Mouse (Mus musculus): ENCODE data around the gene Gpr15. TPM values are rescaled to one million over a fixed set of nuclear protein-coding genes. Genes with fewer than 3 reads are reported as not detected.

Gpr15 gene
- total RNA-seq (2021): not detected

DNA sequence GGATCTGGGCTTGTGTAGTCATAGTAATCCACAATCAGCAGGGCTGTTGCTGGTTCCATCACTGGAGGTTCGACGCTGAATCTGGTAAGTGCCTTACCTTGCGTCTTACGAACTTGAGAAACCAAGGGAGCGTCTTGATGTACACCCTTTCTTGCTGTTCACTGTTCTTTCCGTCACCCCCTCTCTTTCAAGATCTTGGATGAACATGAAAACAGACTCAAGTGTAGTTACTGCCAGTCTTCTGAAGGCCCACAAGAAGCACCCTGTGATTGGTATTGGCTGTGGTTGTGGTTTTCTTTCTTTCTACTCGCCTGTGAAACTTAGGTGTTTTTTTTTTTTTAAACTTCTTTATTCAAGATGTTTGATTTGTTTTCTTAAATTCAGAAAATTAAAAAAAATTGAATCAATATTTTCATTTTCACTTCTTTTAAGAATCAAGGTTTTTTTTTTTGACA is at the start of gene Gpr15:
Gpr15 (minus strand) TSS at position 405 of the 455 bp plus-strand sequence.
- no peak for DNase-seq (ENCODE audit: extremely low spot score in 1 of 2, low spot score in 1 of 2)

DNA sequence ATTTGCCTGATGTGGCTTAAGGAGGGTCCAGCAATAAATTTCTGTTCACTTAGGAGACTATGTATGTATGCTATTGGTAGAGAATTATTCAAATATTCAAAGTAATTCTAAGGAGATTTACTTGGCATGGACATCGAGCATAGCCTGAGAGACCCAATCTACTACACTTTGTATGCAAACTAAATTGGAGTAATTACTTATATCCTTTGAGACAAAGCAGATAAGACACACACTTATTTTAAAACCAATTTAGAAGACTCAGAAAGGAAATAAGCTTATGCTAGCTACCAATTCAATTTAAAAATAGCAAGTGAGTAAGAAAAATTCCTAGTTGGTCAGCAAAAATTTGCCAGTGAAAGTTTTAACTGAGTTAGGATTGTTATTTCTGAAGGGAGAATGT is 44.2 kb upstream of the Gpr15 start, which contains the start of gene Olfr172:
Olfr172 (minus strand) TSS at position 101 of the 400 bp plus-strand sequence.
- DNase-seq (ENCODE audit: extremely low spot score in 1 of 2, low spot score in 1 of 2): no peak

DNA sequence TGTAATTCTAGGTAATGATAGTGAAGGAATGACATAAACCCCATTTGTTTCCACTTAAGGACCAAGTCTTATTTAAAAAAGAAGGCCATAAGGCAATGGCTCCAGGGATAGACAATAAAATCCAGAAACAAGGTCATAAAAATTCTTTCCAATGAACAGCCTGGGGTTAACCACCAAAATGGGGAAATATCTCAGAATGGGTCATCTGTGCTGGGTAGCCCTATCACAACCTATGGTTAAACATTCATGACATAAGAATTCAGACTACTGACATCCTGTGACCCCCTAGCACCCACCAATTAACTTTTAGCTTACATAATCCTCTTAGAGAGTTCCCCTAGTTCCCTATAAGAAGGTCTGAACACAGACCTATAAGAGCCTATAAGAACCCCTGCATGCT is 37.3 kb upstream of the Gpr15 start:
- DNase-seq (ENCODE audit: extremely low spot score in 1 of 2, low spot score in 1 of 2): no peak

DNA sequence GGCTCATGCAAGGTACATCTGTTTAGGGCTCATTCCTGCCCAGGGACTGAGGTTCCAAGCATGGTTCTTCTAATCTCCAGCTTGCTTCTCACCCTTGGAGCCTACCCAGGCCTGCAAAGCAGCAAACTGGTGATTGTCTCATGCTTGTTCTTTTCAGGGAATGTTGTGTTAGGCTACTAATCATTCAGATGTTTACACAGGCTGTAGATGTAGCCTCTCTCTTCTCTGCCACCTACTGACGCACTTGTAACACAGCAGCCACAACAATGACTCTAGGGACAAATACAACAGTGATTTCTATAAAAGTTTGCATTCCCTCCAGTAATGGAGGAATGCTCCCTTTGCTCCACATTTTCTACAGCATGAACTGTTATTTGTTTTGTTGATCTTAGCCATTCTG is 32.4 kb upstream of the Gpr15 start:
- no peak for DNase-seq (ENCODE audit: extremely low spot score in 1 of 2, low spot score in 1 of 2)

DNA sequence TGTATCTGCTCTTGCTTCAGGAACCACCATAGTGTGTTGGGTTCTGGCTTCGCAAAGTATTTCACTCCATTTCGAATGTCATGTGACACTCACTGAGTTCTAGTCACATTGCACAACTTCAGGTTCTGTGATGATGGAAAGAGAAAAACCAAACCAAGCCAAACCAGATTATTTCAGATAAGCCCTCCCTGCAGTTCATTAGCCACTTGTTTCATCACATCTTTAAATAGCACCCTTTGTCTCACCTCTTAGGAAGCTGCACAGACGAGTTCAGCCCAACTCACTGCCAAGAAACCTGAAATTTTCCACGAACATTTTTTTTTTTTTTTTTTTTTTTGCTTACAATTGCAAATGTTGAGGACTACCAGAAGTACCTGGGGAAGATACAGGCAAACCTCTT is 27.8 kb upstream of the Gpr15 start:
- no peak for DNase-seq (ENCODE audit: extremely low spot score in 1 of 2, low spot score in 1 of 2)

DNA sequence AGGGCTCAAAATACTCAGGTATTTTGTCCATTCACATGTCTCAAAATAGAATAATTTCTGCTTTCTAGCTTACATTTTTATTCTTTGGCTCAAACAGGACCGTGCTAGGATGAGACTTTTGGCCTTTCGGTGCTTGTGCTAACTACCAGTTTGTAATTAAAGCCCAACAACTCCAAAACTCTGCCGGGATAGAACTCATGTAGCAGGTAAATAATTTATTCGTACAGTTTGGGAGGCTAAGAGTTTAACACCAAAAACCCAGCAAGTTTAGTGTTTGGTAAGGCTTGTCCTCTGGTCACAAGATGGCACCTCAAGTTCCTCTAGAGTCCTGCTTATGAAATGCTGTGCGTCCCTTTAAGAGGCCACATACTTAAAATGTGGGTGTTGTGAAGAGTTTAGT is 21.9 kb upstream of the Gpr15 start:
- DNase-seq (ENCODE audit: extremely low spot score in 1 of 2, low spot score in 1 of 2): no peak

DNA sequence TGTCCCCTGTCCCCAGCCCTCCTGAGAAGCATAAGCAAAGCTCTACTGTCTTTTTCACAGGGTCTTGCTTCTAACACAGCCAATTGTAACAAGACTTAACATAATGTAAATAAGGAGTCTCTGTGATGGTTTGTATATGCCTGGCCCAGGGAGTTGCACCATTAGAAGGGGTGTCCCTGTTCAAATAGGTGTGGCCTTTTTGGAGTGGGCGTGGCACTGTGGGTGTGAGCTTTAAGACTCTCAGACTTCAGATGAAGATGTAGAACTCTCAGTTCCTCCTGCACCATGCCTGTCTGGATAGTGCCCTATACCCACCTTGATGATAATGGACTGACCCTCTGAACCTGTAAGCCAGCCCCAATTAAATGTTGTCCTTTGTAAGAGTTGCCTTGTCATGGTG is 19.9 kb upstream of the Gpr15 start:
- DNase-seq (ENCODE audit: extremely low spot score in 1 of 2, low spot score in 1 of 2): no peak

DNA sequence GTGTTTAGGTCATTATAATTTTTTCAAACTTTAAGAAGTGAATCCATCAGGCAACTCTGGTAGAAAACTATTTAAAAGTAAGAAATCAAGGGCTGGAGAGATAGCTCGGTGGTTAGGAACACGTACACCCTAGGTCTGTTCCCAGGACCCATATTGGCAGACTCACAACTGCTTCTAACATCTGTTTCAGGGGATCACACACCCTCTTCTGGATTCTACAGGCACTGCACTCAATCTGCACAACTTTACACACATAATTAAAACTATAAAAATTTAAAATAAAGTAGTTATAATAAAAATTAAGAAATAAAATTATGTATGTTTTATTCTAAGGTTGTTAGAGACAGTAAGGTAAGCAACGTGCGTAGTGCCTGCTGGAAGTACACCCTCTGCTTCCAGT is 19.3 kb upstream of the Gpr15 start:
- no peak for DNase-seq (ENCODE audit: extremely low spot score in 1 of 2, low spot score in 1 of 2)

DNA sequence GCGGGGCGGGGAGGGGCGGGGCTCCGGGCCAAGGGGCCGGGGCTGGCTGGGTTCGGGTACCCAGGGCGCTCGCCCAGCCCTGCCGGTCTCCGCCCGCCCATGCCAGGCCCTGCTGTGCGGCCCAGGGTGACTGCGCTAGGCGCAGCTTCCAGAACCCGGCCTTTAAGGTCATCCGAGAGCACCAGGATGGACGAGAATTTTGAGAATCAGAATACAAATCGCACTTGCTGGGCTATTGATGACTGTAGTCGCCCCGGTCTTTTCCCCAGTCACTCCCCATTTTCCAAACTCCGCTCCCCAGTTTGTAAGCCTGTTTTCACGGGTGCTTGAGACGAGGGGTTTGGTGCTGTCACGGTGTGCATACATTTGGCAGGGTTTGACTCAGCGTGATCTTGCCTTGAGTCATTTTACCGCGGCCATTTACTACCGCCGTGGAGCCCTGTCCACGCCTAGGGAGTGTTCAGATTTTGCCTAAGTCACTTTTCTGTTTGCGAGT is 9.4 kb upstream of the Gpr15 start:
- DNase-seq (ENCODE audit: extremely low spot score in 1 of 2, low spot score in 1 of 2): no peak

DNA sequence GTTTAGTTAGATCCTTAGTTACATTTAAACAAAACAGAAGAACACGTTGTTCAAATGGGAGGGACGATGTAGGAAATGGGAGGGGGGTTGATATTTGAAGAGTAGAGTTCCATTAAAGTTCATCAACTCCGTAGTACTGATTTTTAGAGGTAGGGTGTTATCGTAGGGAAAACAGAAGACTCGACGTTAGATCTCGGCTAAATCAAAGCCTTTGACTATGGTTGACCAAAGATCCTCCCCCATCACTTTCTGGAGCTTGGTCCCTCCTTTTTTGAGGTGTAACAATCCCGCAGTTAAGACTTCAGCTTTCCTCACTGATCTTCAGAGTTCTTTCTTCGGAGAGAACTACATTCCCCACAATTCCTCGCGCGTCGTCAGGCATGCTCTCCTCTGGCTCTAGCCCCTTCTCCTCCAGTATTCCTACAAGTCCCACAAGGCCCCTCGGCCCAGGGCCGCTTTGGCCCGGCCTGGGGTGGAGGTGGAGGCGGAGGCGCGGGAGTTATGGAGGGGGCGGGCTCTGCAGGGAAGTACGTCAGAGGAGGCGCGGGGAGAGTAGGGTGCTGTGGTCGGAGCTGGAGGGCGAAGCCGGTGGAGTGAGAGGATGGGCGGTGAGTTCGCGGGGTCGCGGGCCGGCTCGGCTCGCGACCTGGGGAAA is 8.7 kb upstream of the Gpr15 start, which contains the start of gene Cldnd1:
Cldnd1 (plus strand) TSS at position 434 of the 655 bp plus-strand sequence.
- peak; percentile 80 to 88 for DNase-seq (ENCODE audit: extremely low spot score in 1 of 2, low spot score in 1 of 2)

DNA sequence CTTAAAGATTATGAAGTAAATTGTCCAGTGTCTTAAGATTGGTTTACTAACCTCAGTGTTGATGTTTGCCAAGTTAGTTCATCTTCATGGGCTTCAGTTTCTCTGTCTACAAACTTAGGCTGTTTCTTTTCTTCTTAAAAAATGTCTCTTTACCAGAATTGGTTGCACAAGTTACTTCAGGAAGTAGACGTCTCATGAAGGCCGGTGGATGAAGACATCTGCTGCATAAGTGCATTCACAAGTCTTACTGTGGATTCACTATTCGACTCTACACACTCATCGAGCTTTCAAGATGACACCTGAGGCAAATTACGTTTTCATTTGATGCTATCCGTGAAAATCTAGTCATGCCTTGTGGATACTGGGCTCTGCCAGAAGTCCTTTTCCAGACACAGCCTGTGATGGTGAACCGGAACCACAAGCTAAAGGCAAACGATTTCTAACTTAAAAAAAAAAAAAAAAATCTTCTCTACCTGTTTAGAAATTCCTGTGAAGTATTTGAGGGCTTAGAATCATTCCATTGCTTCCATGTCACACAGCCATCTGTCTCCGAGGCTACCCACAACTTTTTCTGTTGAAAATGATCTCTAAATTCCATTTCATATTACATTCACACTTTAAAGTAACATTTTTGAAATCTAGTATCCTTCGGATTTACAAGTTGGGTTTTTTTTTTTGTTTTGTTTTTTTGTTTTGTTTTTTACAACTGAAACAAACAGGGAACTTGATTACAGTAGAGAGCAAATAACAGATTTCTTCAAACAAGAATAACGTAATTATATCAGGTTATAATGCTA is 8.0 kb upstream of the Gpr15 start:
- DNase-seq (ENCODE audit: extremely low spot score in 1 of 2, low spot score in 1 of 2): no peak

DNA sequence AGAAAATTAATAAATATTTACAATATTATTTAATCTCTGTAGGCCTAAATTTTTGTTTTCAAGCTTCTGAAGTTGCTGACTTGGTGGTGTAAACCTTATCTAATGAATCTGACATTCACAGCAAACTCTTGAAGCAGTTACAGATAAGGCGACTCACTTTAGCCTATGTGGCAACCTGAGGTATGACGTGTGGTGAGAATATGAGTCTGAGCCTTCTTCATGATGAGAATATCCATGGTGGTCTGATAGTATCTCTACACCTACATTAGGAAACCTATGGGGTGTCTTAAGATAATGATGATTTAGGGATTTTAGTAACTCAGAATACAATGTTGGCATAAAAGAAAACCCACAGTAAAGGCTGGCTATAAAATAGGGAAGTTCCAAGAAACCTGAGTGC is 3.4 kb upstream of the Gpr15 start:
- DNase-seq (ENCODE audit: extremely low spot score in 1 of 2, low spot score in 1 of 2): no peak

DNA sequence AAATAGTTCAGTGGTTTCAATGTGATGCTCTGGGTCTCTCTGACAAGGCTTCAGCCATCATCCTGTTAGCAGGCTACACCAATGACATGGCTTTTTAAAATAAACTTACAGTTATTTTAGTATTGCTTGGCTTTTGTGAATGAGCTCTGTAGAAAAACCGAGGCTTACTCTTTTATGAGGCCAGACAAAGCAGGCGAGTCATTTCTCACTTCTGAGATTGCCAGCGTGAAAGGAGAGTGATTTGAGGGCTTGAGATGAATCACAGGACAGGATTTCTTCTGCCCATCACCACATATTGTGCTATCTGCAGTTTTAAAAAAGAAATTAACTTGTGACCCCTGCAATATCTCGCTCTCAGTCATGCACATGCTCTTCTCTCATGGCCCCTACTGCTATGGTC is 3.9 kb downstream of the Gpr15 start:
- DNase-seq (ENCODE audit: extremely low spot score in 1 of 2, low spot score in 1 of 2): no peak

DNA sequence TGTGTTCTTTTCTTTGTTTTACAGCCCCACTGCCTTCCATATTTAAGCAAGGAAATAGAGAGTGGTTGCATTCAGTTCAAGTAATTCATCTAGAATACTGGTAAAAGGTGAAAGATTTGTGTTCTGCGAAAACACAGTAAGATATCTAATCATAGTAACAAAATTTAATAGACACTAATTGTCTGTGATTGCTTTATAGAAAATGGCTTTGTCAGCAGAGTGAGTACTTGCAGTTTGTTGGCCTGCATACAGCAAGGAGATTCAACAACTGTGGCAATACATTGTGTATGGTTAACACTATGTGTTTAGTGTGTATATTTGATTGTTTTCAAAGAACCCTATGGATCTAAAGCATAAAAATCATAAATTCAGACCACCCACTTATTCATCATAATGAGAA is 5.7 kb downstream of the Gpr15 start:
- DNase-seq (ENCODE audit: extremely low spot score in 1 of 2, low spot score in 1 of 2): no peak

DNA sequence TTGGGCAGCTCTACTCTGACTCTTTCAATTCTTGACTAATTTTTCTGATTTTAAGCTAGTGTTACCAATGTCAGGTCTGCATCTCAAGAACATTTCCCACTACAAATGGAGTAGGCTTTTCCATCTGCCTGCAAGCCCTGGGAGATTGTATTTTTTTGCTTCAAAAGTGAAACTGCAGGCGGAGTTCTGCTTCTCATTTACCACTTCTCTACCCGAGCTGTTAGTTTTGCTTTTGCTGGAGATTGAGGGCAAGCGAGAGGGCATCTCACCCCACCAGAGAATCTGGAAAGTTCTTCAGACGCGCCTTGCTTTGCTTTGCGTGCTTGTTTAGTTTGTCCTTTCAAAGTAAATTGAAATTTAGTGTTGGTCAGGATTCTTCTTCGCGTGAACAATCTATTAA is 6.6 kb downstream of the Gpr15 start:
- no peak for DNase-seq (ENCODE audit: extremely low spot score in 1 of 2, low spot score in 1 of 2)

DNA sequence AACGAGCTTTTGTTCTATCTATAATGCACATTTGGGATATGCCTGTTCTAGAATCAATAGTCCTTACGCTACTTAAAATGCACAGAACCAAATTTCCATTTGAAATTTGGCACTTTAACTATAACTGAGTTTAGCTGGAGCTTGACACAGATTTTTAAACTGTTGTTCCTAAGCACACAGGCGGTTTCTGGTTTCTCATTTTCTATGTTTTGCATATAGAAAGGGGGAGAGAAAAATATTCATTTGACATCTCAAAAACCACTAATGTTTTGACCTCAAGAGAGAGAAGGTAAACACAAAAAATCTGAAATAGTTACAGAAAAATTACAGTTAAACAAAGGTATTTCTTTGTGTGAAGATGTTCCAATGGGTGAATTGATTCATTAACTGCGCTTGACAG is 9.3 kb downstream of the Gpr15 start:
- DNase-seq (ENCODE audit: extremely low spot score in 1 of 2, low spot score in 1 of 2): no peak

DNA sequence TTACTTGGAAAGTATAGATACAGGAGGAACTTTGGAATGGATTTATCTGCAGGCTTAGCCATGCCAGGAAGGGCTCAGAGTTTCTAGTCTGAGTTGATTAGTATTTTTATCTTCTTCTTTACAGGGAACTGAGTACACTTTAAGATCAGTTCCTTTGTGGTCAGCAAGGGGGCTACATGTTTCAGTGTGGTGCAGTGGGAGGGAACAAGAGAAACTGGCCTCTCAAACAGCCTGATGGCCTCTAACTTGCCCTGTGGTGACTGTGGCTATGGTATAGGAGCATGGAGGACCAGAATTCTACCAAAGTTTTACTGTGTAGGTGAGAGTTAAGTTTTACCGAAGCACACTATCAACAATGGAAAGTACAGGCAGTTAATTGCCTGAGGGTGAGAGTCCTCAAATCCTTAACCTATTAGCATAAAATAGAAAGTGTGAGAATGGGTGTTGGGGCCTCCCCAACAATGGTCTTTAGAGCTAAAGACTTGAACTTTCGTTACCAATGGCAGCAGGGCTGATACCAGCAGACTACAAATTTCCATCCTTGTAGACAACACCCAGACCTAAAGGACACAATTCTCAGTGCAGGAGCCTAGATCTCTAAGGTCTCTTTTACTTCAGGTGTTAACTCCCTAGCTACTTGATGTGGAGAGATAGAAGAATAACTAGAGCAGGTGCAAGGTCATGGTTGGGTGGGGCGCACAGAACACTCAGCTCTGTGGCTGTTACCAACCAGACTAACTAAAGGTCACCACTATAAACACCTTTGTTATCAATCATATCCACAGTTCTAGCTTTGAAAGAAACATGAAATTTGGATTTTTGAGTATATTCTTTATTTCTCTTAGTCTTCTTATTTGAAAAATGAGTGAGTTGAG is 10.0 kb downstream of the Gpr15 start:
- DNase-seq (ENCODE audit: extremely low spot score in 1 of 2, low spot score in 1 of 2): no peak

DNA sequence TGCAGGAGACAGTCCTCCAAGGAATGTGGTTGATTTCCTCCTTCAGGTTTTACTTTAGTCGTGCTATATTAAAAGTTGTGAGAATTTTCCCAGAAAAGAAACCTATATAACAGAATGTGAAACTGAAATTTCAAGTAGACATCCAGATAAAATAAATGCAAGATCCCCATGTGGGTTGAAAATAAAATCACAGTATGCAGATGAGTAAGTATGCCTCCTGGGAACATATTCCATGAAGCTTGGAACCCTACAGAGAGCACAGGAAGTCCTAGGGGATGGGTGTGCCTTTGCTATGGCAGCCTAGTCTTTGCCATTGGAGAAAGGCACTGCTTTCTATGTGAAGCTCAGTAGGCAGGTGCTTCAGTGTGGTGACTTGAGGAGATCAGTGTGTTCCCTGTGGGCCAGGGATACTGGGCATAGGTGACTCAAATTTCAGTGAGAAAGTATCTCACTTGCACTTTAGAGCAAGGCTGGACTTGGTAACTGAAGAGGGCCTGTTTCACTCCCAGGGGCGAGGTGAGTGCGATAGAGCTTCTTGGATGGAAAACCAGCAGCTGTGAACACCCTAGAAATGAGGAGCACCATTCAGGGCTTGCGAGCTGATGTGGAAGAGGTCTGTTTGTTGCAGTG is 11.5 kb downstream of the Gpr15 start:
- DNase-seq (ENCODE audit: extremely low spot score in 1 of 2, low spot score in 1 of 2): no peak

DNA sequence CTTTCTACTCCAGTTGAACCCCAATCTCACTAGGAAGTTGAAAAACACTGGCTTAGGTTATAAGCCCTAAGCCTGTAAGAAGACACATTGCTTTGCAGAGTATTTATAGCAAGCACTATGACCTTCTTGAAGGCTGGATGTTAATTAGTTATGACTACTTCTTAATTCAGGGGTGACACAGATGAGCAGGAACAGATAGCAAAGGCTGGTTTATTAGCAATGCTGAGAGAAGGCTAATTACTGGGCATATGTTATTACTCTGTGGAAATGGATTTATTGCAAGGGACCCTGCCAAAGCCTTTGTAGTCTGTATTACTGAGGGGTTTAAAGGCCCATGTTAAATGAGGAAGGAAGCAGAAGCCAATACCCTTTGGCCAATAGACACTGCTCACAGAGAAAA is 13.9 kb downstream of the Gpr15 start:
- DNase-seq (ENCODE audit: extremely low spot score in 1 of 2, low spot score in 1 of 2): no peak

DNA sequence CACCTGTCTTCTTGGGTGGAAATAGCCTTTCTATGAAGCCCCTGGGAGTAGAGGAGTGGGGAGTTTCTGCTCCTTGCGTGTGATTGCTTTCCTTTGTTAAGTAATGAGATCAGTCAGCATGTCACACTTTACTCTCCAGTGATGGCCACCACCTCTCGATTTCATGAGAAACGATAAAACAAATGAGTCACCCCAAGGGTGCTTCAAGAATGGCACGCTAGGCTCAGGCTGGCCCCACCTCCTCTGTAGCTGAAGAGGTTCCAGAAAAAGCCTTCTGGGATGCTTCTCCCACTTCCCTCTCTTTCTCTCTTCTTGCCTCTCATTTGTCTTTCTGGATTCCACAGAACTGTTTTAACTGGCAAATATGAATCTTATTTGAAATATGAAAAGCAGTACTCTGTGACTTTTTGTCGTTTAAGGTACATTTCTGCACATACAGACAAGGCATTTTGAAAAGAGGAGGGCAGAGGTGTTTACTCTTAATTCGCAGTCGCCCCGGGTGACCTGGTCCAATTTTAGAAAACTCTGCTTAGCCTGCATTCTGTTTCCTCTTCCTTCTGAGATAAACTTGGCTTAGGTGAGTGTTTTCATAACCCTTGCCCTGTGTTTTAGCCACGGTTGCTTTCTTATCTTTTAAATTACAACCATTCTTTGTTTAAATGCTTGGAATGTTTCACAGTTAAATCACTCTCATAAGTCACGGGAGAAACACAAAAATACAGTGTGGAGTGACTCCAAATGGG is 15.3 kb downstream of the Gpr15 start:
- DNase-seq (ENCODE audit: extremely low spot score in 1 of 2, low spot score in 1 of 2): no peak
